Mouse (Mus musculus): ENCODE measurements at regions not wholly inside any gene's neighbourhood (a gene's known extent, or its start where the extent isn't known, plus 50 kb on each side); places are given as distances from the start of the nearest gene placed in this dataset.

DNA sequence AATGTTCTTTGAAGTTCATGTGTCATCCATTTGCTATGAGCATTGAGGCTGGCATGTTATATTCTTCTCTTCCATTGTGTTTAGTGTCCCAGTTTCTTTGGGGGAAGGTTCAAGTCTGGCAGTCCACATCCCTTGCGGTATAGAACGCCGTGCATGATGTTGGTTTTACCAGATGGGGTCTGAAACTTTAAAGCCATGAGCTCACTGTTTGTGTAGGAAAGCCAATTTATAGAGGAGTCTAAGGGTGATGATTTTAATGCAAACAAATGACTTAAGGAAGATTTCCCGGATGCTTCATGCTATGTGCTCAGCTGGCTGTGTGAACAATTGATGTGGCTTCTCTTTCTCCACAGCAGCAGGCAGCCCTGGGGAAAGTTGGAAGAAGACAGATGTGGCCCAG lies 104.0 kb upstream of the Hey2 start:
- no peak for DNase-seq (ENCODE audit: low read depth, low spot score)

DNA sequence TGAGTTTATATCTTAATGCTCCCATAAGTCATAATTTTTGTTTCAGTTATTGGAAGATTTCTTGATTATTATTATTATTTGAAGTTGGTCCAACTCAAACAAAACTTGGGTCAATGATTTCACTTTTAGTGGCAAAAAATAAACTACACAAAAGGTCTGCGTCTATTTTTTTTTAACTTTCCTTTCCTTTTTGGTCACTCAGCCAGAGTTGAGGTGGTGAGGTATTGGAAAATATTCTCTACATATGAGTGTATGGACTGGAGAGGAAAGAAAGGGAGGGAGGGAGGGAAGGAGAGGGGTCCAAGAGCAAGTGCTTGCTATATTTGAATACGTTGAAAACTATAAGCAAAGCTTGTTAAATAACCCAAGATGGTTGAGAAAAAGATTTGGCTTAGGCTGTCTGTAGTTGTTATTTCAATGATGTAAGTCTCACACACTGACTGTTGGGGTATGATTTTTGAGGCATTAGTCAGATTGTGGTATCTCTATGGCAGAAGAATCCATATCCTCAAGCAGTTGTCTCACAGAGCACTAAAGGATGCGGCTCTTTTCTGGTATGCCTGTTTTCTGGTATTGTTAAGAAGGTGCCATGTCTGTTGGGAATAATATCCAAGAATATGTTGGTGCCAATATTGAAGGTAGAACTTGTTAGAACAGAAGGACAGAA lies 75.9 kb upstream of the Hey2 start:
- DNase-seq (ENCODE audit: low read depth, low spot score), result no peak

DNA sequence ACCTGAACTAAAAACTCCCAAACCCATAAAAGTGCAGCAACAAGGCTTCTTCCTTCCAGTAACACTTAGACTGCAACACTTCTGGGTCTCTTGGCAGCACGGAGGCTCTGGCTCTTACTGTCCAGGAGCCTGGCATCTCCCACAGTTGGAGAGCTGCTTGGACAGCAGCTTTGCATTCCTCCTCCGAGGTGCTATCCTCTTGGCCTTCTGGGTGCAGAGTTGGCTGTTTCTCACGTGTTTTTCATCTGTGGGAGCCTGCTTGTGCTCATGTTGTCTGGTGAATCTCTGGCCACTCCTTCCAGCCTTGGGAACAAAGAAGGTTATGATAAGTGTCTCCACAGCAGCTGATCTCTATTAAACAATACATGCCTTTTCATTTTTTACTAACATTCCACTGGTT lies 51.2 kb upstream of the Hey2 start:
- DNase-seq (ENCODE audit: low read depth, low spot score), result no peak

All from R1 (cell line).